In the genomic region with DNA sequence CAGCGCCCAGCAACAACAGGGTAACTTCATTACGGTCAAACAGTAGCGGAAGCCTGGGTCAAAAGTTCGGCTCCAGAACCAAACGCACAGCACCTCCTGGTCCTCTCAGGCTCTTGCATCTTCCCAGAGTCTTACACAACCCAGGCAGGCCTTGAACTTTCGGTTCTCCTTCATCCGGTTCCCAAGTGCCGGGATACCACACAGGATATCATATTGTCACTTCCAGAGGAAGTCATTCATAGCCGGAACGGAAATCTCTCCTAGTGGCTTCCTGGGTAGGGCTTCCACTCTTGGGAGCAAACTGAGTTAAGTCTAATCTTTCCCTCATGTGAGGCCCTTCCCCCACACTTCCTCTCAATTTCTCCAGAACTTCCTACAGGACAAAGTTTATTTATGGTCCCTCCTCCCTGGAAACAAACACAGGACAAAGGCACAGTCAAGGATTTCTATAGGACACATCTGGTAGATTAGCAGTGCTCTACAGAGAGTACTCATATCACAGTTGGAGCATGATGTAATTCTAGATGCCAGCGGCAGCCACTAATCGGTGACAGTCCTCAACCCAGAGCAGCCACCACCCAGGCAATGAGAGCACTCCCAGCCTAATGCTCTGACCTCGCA, we compare ENCODE assay signal across 9 mouse cellular contexts. TPM values are rescaled to one million over a fixed set of nuclear protein-coding genes. Genes with fewer than 3 reads are reported as not detected.
DNase-seq lines count a peak whose midpoint lies in the region; ATAC-seq and TF ChIP-seq lines count a peak whose summit lies in the region.
"Had no signal": no experiment of that assay in that cellular context is flagged by ENCODE, and none has a peak within 500 bp of the region (broad histone marks: within the 10 kb centered on the region; RNA-seq: fewer than 3 reads in every experiment).

No protein-coding gene starts in this region.

- no peaks in the 10 kb centered on the region for H3K27me3 ChIP-seq in midbrain, embryonic 16.5 days (ENCODE audit: control insufficient read depth, insufficient read depth, low read depth, low read length)
- H3K27me3 ChIP-seq in midbrain, embryonic 14.5 days (ENCODE audit: control insufficient read depth, insufficient read depth, low read length), result no peaks in the 10 kb centered on the region
- no peaks in the 10 kb centered on the region for H3K27me3 ChIP-seq in liver, embryonic 12.5 days (replicated peaks)
- no peaks in the 10 kb centered on the region for H3K27me3 ChIP-seq in stomach, postnatal 0 days (ENCODE audit: control insufficient read depth, insufficient read depth, low read length)
- H3K27me3 ChIP-seq: neural tube, embryonic 12.5 days had no signal

- H3K9me3 ChIP-seq in midbrain, embryonic 16.5 days (replicated peaks; ENCODE audit: control insufficient read depth, low read length, poor library complexity, severe bottlenecking), result no peaks in the 10 kb centered on the region
- no peaks in the 10 kb centered on the region for H3K9me3 ChIP-seq in midbrain, embryonic 14.5 days (ENCODE audit: control insufficient read depth, low read length)
- H3K9me3 ChIP-seq in liver, embryonic 12.5 days (replicated peaks), result no peaks in the 10 kb centered on the region
- H3K9me3 ChIP-seq in stomach, postnatal 0 days (ENCODE audit: control insufficient read depth, low read length), result no peaks in the 10 kb centered on the region
- H3K9me3 ChIP-seq: neural tube, embryonic 12.5 days had no signal

- H3K4me3 ChIP-seq in midbrain, embryonic 16.5 days (ENCODE audit: low read depth, low read length), result no peak overlapping the region
- H3K4me3 ChIP-seq in midbrain, embryonic 14.5 days (replicated peaks; ENCODE audit: low read depth, low read length), result no peak overlapping the region
- no peak overlapping the region for H3K4me3 ChIP-seq in liver, embryonic 12.5 days
- no peak overlapping the region for H3K4me3 ChIP-seq in stomach, postnatal 0 days (ENCODE audit: low read depth, low read length)
- H3K4me3 ChIP-seq: neural tube, embryonic 12.5 days had no signal

- intact Hi-C loops in heart, postnatal 36 days (cut with DNase I), result loop anchor here (5.0 kb wide), 1 partner anchor 260 kb away; no protein-coding TSS in a partner anchor

- no peak overlapping the region for H3K4me2 ChIP-seq in midbrain, embryonic 16.5 days (ENCODE audit: low read length)
- H3K4me2 ChIP-seq in midbrain, embryonic 14.5 days (ENCODE audit: low read length), result no peak overlapping the region
- H3K4me2 ChIP-seq in liver, embryonic 12.5 days, result no peak overlapping the region
- peak overlapping the region; percentile 17; the same call in 1 of the 2 replicates for H3K4me2 ChIP-seq in stomach, postnatal 0 days (replicated peaks; ENCODE audit: low read depth)
- H3K4me2 ChIP-seq: neural tube, embryonic 12.5 days had no signal

- TF ChIP-seq CTCF in stomach, postnatal 0 days (IDR thresholded peaks at IDR 0.05; ENCODE audit: low read depth), result no peak

- 0 out of 2 replicates have a peak overlapping the region, but pooled peaks have one; percentile 28 for H3K27ac ChIP-seq in midbrain, embryonic 16.5 days (ENCODE audit: low read length)
- no peak overlapping the region for H3K27ac ChIP-seq in midbrain, embryonic 14.5 days (replicated peaks; ENCODE audit: low read depth, low read length)
- H3K27ac ChIP-seq in liver, embryonic 12.5 days, result peak overlapping the region; percentile 42
- peak overlapping the region; percentile 86 for H3K27ac ChIP-seq in stomach, postnatal 0 days (replicated peaks)
- H3K27ac ChIP-seq: neural tube, embryonic 12.5 days had no signal

- no peak overlapping the region for H3K9ac ChIP-seq in midbrain, embryonic 16.5 days (ENCODE audit: low read depth, low read length)
- no peak overlapping the region for H3K9ac ChIP-seq in midbrain, embryonic 14.5 days (replicated peaks; ENCODE audit: low read length)
- no peak overlapping the region for H3K9ac ChIP-seq in liver, embryonic 12.5 days
- peak overlapping the region; percentile 27; the same call in 1 of the 2 replicates for H3K9ac ChIP-seq in stomach, postnatal 0 days (ENCODE audit: low read length)
- H3K9ac ChIP-seq: neural tube, embryonic 12.5 days had no signal

- TF ChIP-seq EP300 in stomach, postnatal 0 days (optimal IDR thresholded peaks at IDR 0.05), result no peak

- DNase-seq in midbrain, embryonic 14.5 days, result no peak
- peak; percentile 57 to 60 for DNase-seq in heart, postnatal 36 days
- peak; percentile 50 for DNase-seq in stomach, postnatal 0 days (ENCODE audit: low spot score)
- no peak for DNase-seq in spleen, postnatal 36 days (ENCODE audit: low spot score in 2 of 2)
- no peak for DNase-seq in adipocyte (ENCODE audit: low spot score)
- no peak for DNase-seq in layer of hippocampus, postnatal 36 days

- no peak for ATAC-seq in midbrain, embryonic 16.5 days
- ATAC-seq in midbrain, embryonic 14.5 days (ENCODE audit: low FRiP score, low TSS enrichment), result no peak
- ATAC-seq in liver, embryonic 12.5 days, result 0 out of 2 replicates have a peak, but pooled peaks have one; percentile 16
- peak; percentile 77 for ATAC-seq in stomach, postnatal 0 days (ENCODE audit: low FRiP score, low TSS enrichment)

- H3K4me1 ChIP-seq in midbrain, embryonic 16.5 days (ENCODE audit: control insufficient read depth, insufficient read depth, low read length), result no peaks in the 10 kb centered on the region
- no peaks in the 10 kb centered on the region for H3K4me1 ChIP-seq in midbrain, embryonic 14.5 days (ENCODE audit: control insufficient read depth, insufficient read depth, low read length)
- peaks cover 30% of the 10 kb centered on the region for H3K4me1 ChIP-seq in liver, embryonic 12.5 days
- no peaks in the 10 kb centered on the region for H3K4me1 ChIP-seq in stomach, postnatal 0 days (replicated peaks; ENCODE audit: control insufficient read depth, insufficient read depth)
- H3K4me1 ChIP-seq: neural tube, embryonic 12.5 days had no signal

- 0 out of 2 replicates have a peak, but pooled peaks cover 4% of the 10 kb centered on the region for H3K36me3 ChIP-seq in midbrain, embryonic 16.5 days (ENCODE audit: control insufficient read depth, insufficient read depth, low read length)
- H3K36me3 ChIP-seq in midbrain, embryonic 14.5 days (ENCODE audit: control insufficient read depth, insufficient read depth, low read length), result peaks cover 48% of the 10 kb centered on the region
- peaks cover 99% of the 10 kb centered on the region for H3K36me3 ChIP-seq in liver, embryonic 12.5 days
- H3K36me3 ChIP-seq in stomach, postnatal 0 days (ENCODE audit: control insufficient read depth, insufficient read depth, low read length), result peaks cover 4% of the 10 kb centered on the region; the same call in 1 of the 2 replicates

- WGBS in midbrain, embryonic 16.5 days, result 84% methylated on average over 13 of the region's 13 CpGs
- WGBS in midbrain, embryonic 14.5 days, result 93% methylated on average over 13 of the region's 13 CpGs
- WGBS in liver, embryonic 12.5 days (ENCODE audit: insufficient replicate concordance), result 79% methylated on average over 13 of the region's 13 CpGs
- WGBS in stomach, postnatal 0 days, result 69% methylated on average over 13 of the region's 13 CpGs

RNA-seq across cellular contexts. Expression of a gene that starts 11.8 kb away (rescaled TPM):
- polyA plus RNA-seq in midbrain, embryonic 16.5 days (2015; fragmentation: Nextera tagmentation; extraction: Ambion mirVana), result 19.4 and 22.4 TPM in 2 replicates
- 17.6 and 23.4 TPM in 2 replicates for polyA plus RNA-seq in midbrain, embryonic 14.5 days (2014; fragmentation: Nextera tagmentation; extraction: Ambion mirVana)
- 10 to 100 TPM; 10.6 to 10.9 TPM for total RNA-seq in heart, postnatal 36 days (2021)
- 79.7 and 83.2 TPM in 2 replicates for polyA plus RNA-seq in liver, embryonic 12.5 days (2016; fragmentation: Nextera tagmentation; extraction: Ambion mirVana)
- polyA plus RNA-seq in stomach, postnatal 0 days (2015; fragmentation: Nextera tagmentation; extraction: Ambion mirVana), result 20.4 and 21.2 TPM in 2 replicates
- 1 to 10 TPM; 5.3 to 5.5 TPM for total RNA-seq in layer of hippocampus, postnatal 36 days (2021)

RNA-seq across cellular contexts. Expression of a gene that starts 27.6 kb away (rescaled TPM):
- polyA plus RNA-seq in midbrain, embryonic 16.5 days (2015; fragmentation: Nextera tagmentation; extraction: Ambion mirVana), result 16.0 and 20.4 TPM in 2 replicates
- polyA plus RNA-seq in midbrain, embryonic 14.5 days (2014; fragmentation: Nextera tagmentation; extraction: Ambion mirVana), result 12.3 and 16.2 TPM in 2 replicates
- total RNA-seq in heart, postnatal 36 days (2021), result 1 to 10 TPM; 9.3 to 9.5 TPM
- polyA plus RNA-seq in liver, embryonic 12.5 days (2016; fragmentation: Nextera tagmentation; extraction: Ambion mirVana), result 3.4 and 3.6 TPM in 2 replicates
- 7.9 and 8.1 TPM in 2 replicates for polyA plus RNA-seq in stomach, postnatal 0 days (2015; fragmentation: Nextera tagmentation; extraction: Ambion mirVana)
- total RNA-seq in layer of hippocampus, postnatal 36 days (2021), result 1 to 10 TPM; 4.4 to 5.5 TPM

RNA-seq across cellular contexts. Expression of a gene that starts 33.8 kb away (rescaled TPM):
- not detected in 2 replicates for polyA plus RNA-seq in midbrain, embryonic 16.5 days (2015; fragmentation: Nextera tagmentation; extraction: Ambion mirVana)
- polyA plus RNA-seq in midbrain, embryonic 14.5 days (2014; fragmentation: Nextera tagmentation; extraction: Ambion mirVana), result not detected in 2 replicates
- not detected for total RNA-seq in heart, postnatal 36 days (2021)
- polyA plus RNA-seq in liver, embryonic 12.5 days (2016; fragmentation: Nextera tagmentation; extraction: Ambion mirVana), result not detected in 2 replicates
- not detected in 2 replicates for polyA plus RNA-seq in stomach, postnatal 0 days (2015; fragmentation: Nextera tagmentation; extraction: Ambion mirVana)
- not detected for total RNA-seq in layer of hippocampus, postnatal 36 days (2021)
- polyA plus RNA-seq: neural tube, embryonic 12.5 days had no signal

RNA-seq across cellular contexts. Expression of a gene that starts 39.4 kb away (rescaled TPM):
- polyA plus RNA-seq in midbrain, embryonic 16.5 days (2015; fragmentation: Nextera tagmentation; extraction: Ambion mirVana), result 105 and 121 TPM in 2 replicates
- polyA plus RNA-seq in midbrain, embryonic 14.5 days (2014; fragmentation: Nextera tagmentation; extraction: Ambion mirVana), result 96.6 and 108 TPM in 2 replicates
- total RNA-seq in heart, postnatal 36 days (2021), result 10 to 100 TPM; 75.8 to 96.2 TPM
- 73.2 and 74.9 TPM in 2 replicates for polyA plus RNA-seq in liver, embryonic 12.5 days (2016; fragmentation: Nextera tagmentation; extraction: Ambion mirVana)
- 47.0 and 54.9 TPM in 2 replicates for polyA plus RNA-seq in stomach, postnatal 0 days (2015; fragmentation: Nextera tagmentation; extraction: Ambion mirVana)
- total RNA-seq in layer of hippocampus, postnatal 36 days (2021), result 100 to 1,000 TPM in 1 of 2 experiments, 10 to 100 TPM in 1; 92.0 to 108 TPM

RNA-seq across cellular contexts. Expression of a gene that starts 58.2 kb away (rescaled TPM):
- 13.4 and 14.6 TPM in 2 replicates for polyA plus RNA-seq in midbrain, embryonic 16.5 days (2015; fragmentation: Nextera tagmentation; extraction: Ambion mirVana)
- polyA plus RNA-seq in midbrain, embryonic 14.5 days (2014; fragmentation: Nextera tagmentation; extraction: Ambion mirVana), result 9.9 and 10.8 TPM in 2 replicates
- total RNA-seq in heart, postnatal 36 days (2021), result under 1 TPM; 0.57 to 0.64 TPM
- polyA plus RNA-seq in liver, embryonic 12.5 days (2016; fragmentation: Nextera tagmentation; extraction: Ambion mirVana), result 3.2 and 3.5 TPM in 2 replicates
- 0.77 and 1.0 TPM in 2 replicates for polyA plus RNA-seq in stomach, postnatal 0 days (2015; fragmentation: Nextera tagmentation; extraction: Ambion mirVana)
- 1 to 10 TPM; 1.9 to 2.2 TPM for total RNA-seq in layer of hippocampus, postnatal 36 days (2021)

Comparison
In these comparisons a context has a peak if more than half of its experiments do, and no peak if none do; other contexts are left out.
1. ATAC-seq: peak in liver, embryonic 12.5 days (single experiment) and stomach, postnatal 0 days (single experiment); none in midbrain, embryonic 16.5 days (single experiment) and midbrain, embryonic 14.5 days (single experiment).
2. DNase-seq: peak in heart, postnatal 36 days (2 of 2) and stomach, postnatal 0 days (single experiment); none in midbrain, embryonic 14.5 days (single experiment), spleen, postnatal 36 days (0 of 2), adipocyte (single experiment) and layer of hippocampus, postnatal 36 days (0 of 2).